ENCODE assay signal across 15 mouse cellular contexts in the genomic region with DNA sequence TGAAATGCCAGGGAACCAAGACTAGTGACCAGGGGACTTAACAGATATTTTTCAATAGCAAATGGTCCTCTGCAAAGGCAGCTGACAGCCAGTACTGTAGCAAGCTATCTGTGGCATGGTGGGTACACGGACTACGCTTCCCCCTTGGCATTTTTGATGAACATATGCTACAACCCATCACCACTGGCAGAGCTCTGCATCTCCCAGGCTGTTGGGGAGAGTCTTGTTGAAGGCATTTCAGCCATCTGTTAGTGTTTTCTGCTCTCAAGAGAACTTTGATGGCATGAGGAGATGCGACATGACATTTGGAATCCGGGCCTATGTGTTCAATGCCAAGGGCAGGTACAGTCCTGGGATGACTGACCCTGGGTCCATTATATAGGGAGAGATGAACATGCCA.
"Had no signal": no experiment of that assay in that cellular context is flagged by ENCODE, and none has a peak within 500 bp of the region (broad histone marks: within the 10 kb centered on the region; RNA-seq: fewer than 3 reads in every experiment).

No protein-coding gene starts in this region.

- ATAC-seq: intestine, postnatal 0 days; liver, embryonic 12.5 days; midbrain, embryonic 15.5 days had no signal

- H3K4me2 ChIP-seq: limb, embryonic 15.5 days; liver, embryonic 12.5 days; lung, embryonic 14.5 days; midbrain, embryonic 15.5 days; neural tube, embryonic 13.5 days had no signal

- H3K4me3 ChIP-seq: limb, embryonic 15.5 days; liver, embryonic 12.5 days; midbrain, embryonic 10.5 days; midbrain, embryonic 15.5 days; neural tube, embryonic 13.5 days had no signal

- H3K9me3 ChIP-seq: limb, embryonic 15.5 days; liver, embryonic 12.5 days; midbrain, embryonic 10.5 days; midbrain, embryonic 15.5 days; neural tube, embryonic 13.5 days had no signal

- H3K36me3 ChIP-seq: limb, embryonic 15.5 days; liver, embryonic 12.5 days; midbrain, embryonic 10.5 days; midbrain, embryonic 15.5 days; neural tube, embryonic 13.5 days had no signal

- H3K27ac ChIP-seq: kidney, postnatal 0 days; limb, embryonic 15.5 days; liver, embryonic 12.5 days; midbrain, embryonic 10.5 days; midbrain, embryonic 15.5 days; neural tube, embryonic 13.5 days had no signal

- H3K4me1 ChIP-seq: limb, embryonic 15.5 days; liver, embryonic 12.5 days had no signal

- H3K9ac ChIP-seq: limb, embryonic 15.5 days; liver, embryonic 12.5 days; lung, embryonic 14.5 days; midbrain, embryonic 15.5 days; neural tube, embryonic 13.5 days had no signal

- H3K27me3 ChIP-seq: limb, embryonic 15.5 days; liver, embryonic 12.5 days; midbrain, embryonic 15.5 days; neural tube, embryonic 13.5 days had no signal

- DNase-seq: kidney, adult 8-10 months; kidney, postnatal 36 days; lung, embryonic 14.5 days; lung, postnatal 10 days; lung, postnatal 4 days; right cerebral cortex, adult 18-20 months; right cerebral cortex, postnatal 25 days; thymus, postnatal 36 days had no signal
